Mouse (Mus musculus): ENCODE results near the gene Znrf4. TPM values are rescaled to one million over a fixed set of nuclear protein-coding genes. Genes with fewer than 3 reads are reported as not detected.

Znrf4 gene
- polyA plus RNA-seq, 1 experiment from 2014 or later = not detected

- Histone ChIP-seq H3K9me3 (no peaks in the 10 kb centered on the region), H3K4me1 (replicated peaks) (peaks cover 69% of the 10 kb centered on the region), H3K27me3 (replicated peaks) (peaks cover 27% of the 10 kb centered on the region), H3K9ac (peak overlapping the region; percentile 26; the same call in 1 of the 2 replicates), H3K27ac (0 out of 2 replicates have a peak overlapping the region, but pooled peaks have one; percentile 44), H3K36me3 (no peaks in the 10 kb centered on the region; the same call in 1 of the 2 replicates), H3K4me3 (replicated peaks) (peak overlapping the region; percentile 25), H3K4me2 (replicated peaks) (peak overlapping the region; percentile 58)
- 12% methylated on average over 26 of the region's 26 CpGs for WGBS
- no peak for ATAC-seq
These were observed 42.2 kb downstream of the Znrf4 start for GRCm38 (mm10) chr17:56470001-56470436.

GRCm38 (mm10) chr17:56469275-56469674 is 43.0 kb downstream of the Znrf4 start:
- H3K4me1 ChIP-seq (replicated peaks) = peaks cover 62% of the 10 kb centered on the region
- H3K4me2 ChIP-seq (replicated peaks) = peak overlapping the region; percentile 58
- H3K27me3 ChIP-seq (replicated peaks) = peaks cover 19% of the 10 kb centered on the region
- 48% methylated on average over 8 of the region's 8 CpGs for WGBS
- no peaks in the 10 kb centered on the region for H3K9me3 ChIP-seq
- no peak for ATAC-seq
- H3K36me3 ChIP-seq = no peaks in the 10 kb centered on the region; the same call in 1 of the 2 replicates
- H3K4me3 ChIP-seq (replicated peaks) = 0 out of 2 replicates have a peak overlapping the region, but pooled peaks have one; percentile 25
- peak overlapping the region; percentile 61; the same call in 1 of the 2 replicates for H3K27ac ChIP-seq
- H3K9ac ChIP-seq = no peak overlapping the region

- ATAC-seq = 0 out of 2 replicates have a peak, but pooled peaks have one; percentile 3
- no peak overlapping the region for H3K4me2 ChIP-seq (replicated peaks)
- peaks cover 59% of the 10 kb centered on the region for H3K4me1 ChIP-seq (replicated peaks)
- H3K27me3 ChIP-seq (replicated peaks) = peaks cover 15% of the 10 kb centered on the region
- H3K4me3 ChIP-seq (replicated peaks) = no peak overlapping the region
- H3K36me3 ChIP-seq = no peaks in the 10 kb centered on the region; the same call in 1 of the 2 replicates
- no peak overlapping the region for H3K9ac ChIP-seq
- peak overlapping the region; percentile 61; the same call in 1 of the 2 replicates for H3K27ac ChIP-seq
- no peaks in the 10 kb centered on the region for H3K9me3 ChIP-seq
- 61% methylated on average over 7 of the region's 7 CpGs for WGBS
These were observed 43.4 kb downstream of the Znrf4 start for GRCm38 (mm10) chr17:56468870-56469269.

GRCm38 (mm10) chr17:56468380-56468779 is 43.9 kb downstream of the Znrf4 start:
- Histone ChIP-seq H3K4me3 (replicated peaks) (no peak overlapping the region), H3K27ac (peak overlapping the region; percentile 84; the same call in 1 of the 2 replicates), H3K4me1 (replicated peaks) (peaks cover 59% of the 10 kb centered on the region), H3K27me3 (replicated peaks) (peaks cover 10% of the 10 kb centered on the region), H3K36me3 (no peaks in the 10 kb centered on the region; the same call in 1 of the 2 replicates), H3K9me3 (no peaks in the 10 kb centered on the region), H3K4me2 (replicated peaks) (no peak overlapping the region; the same call in 1 of the 2 replicates), H3K9ac (no peak overlapping the region)
- WGBS = 86% methylated on average over 9 of the region's 9 CpGs
- no peak for ATAC-seq

GRCm38 (mm10) chr17:56467456-56467884 is 44.8 kb downstream of the Znrf4 start:
- peak overlapping the region; percentile 45 for H3K4me2 ChIP-seq (replicated peaks)
- no peak overlapping the region for H3K4me3 ChIP-seq (replicated peaks)
- peak overlapping the region; percentile 84 for H3K27ac ChIP-seq
- peaks cover 58% of the 10 kb centered on the region for H3K4me1 ChIP-seq (replicated peaks)
- 43% methylated on average over 6 of the region's 7 CpGs for WGBS
- H3K9me3 ChIP-seq = no peaks in the 10 kb centered on the region
- no peak overlapping the region for H3K9ac ChIP-seq
- H3K36me3 ChIP-seq = no peaks in the 10 kb centered on the region; the same call in 1 of the 2 replicates
- peaks cover 1% of the 10 kb centered on the region for H3K27me3 ChIP-seq (replicated peaks)
- ATAC-seq = peak; percentile 35; the same call in 1 of the 2 replicates

- no peak overlapping the region for H3K4me3 ChIP-seq (replicated peaks)
- H3K36me3 ChIP-seq = no peaks in the 10 kb centered on the region; the same call in 1 of the 2 replicates
- H3K27me3 ChIP-seq (replicated peaks) = no peaks in the 10 kb centered on the region; the same call in none of the 2 replicates
- no peak overlapping the region for H3K9ac ChIP-seq
- 0 out of 2 replicates have a peak overlapping the region, but pooled peaks have one; percentile 5 for H3K27ac ChIP-seq
- H3K4me1 ChIP-seq (replicated peaks) = peaks cover 50% of the 10 kb centered on the region
- 63% methylated on average over 6 of the region's 6 CpGs for WGBS
- 0 out of 2 replicates have a peak overlapping the region, but pooled peaks have one; percentile 45 for H3K4me2 ChIP-seq (replicated peaks)
- no peaks in the 10 kb centered on the region for H3K9me3 ChIP-seq
- ATAC-seq = no peak
These were observed 45.5 kb downstream of the Znrf4 start for GRCm38 (mm10) chr17:56466747-56467146.

GRCm38 (mm10) chr17:56464817-56465216 is 47.4 kb downstream of the Znrf4 start:
- Histone ChIP-seq H3K4me1 (replicated peaks) (peaks cover 51% of the 10 kb centered on the region), H3K4me3 (replicated peaks) (no peak overlapping the region), H3K36me3 (no peaks in the 10 kb centered on the region; the same call in 1 of the 2 replicates), H3K9me3 (no peaks in the 10 kb centered on the region), H3K27ac (no peak overlapping the region), H3K9ac (no peak overlapping the region), H3K4me2 (replicated peaks) (no peak overlapping the region), H3K27me3 (replicated peaks) (no peaks in the 10 kb centered on the region)
- WGBS = 90% methylated on average over 7 of the region's 7 CpGs
- ATAC-seq = no peak

GRCm38 (mm10) chr17:56464345-56464744 is 47.9 kb downstream of the Znrf4 start:
- no peak overlapping the region for H3K4me2 ChIP-seq (replicated peaks)
- H3K36me3 ChIP-seq = no peaks in the 10 kb centered on the region; the same call in 1 of the 2 replicates
- WGBS = 93% methylated on average over 2 of the region's 2 CpGs
- no peak for ATAC-seq
- no peaks in the 10 kb centered on the region for H3K9me3 ChIP-seq
- no peak overlapping the region for H3K4me3 ChIP-seq (replicated peaks)
- H3K4me1 ChIP-seq (replicated peaks) = peaks cover 46% of the 10 kb centered on the region
- H3K9ac ChIP-seq = no peak overlapping the region
- no peaks in the 10 kb centered on the region for H3K27me3 ChIP-seq (replicated peaks)
- H3K27ac ChIP-seq = no peak overlapping the region

- Histone ChIP-seq H3K4me2 (replicated peaks) (peak overlapping the region; percentile 94; the same call in 1 of the 2 replicates), H3K27me3 (replicated peaks) (no peaks in the 10 kb centered on the region), H3K36me3 (peaks cover 1% of the 10 kb centered on the region; the same call in 1 of the 2 replicates), H3K27ac (peak overlapping the region; percentile 93), H3K4me3 (replicated peaks) (peak overlapping the region; percentile 62), H3K9me3 (no peaks in the 10 kb centered on the region), H3K4me1 (replicated peaks) (peaks cover 41% of the 10 kb centered on the region), H3K9ac (peak overlapping the region; percentile 46)
- WGBS = 21% methylated on average over 1 of the region's 1 CpGs
- no peak for ATAC-seq
These were observed 48.7 kb downstream of the Znrf4 start for GRCm38 (mm10) chr17:56463500-56463899.

GRCm38 (mm10) chr17:56462835-56463455 is 49.3 kb downstream of the Znrf4 start:
- no peak for ATAC-seq
- Histone ChIP-seq H3K36me3 (0 out of 2 replicates have a peak, but pooled peaks cover 4% of the 10 kb centered on the region), H3K9ac (peak overlapping the region; percentile 46), H3K4me3 (replicated peaks) (peak overlapping the region; percentile 62), H3K27ac (peak overlapping the region; percentile 93), H3K27me3 (replicated peaks) (no peaks in the 10 kb centered on the region), H3K4me1 (replicated peaks) (peaks cover 37% of the 10 kb centered on the region), H3K9me3 (no peaks in the 10 kb centered on the region), H3K4me2 (replicated peaks) (peak overlapping the region; percentile 94)
- WGBS = 5% methylated on average over 17 of the region's 17 CpGs

GRCm38 (mm10) chr17:56461771-56462743 is 50.2 kb downstream of the Znrf4 start:
- ATAC-seq = peak; percentile 94
- Histone ChIP-seq H3K36me3 (0 out of 2 replicates have a peak, but pooled peaks cover 4% of the 10 kb centered on the region), H3K9ac (peak overlapping the region; percentile 65), H3K27ac (peak overlapping the region; percentile 93), H3K4me2 (replicated peaks) (peak overlapping the region; percentile 94), H3K27me3 (replicated peaks) (no peaks in the 10 kb centered on the region), H3K4me1 (replicated peaks) (peaks cover 32% of the 10 kb centered on the region), H3K4me3 (replicated peaks) (peak overlapping the region; percentile 62), H3K9me3 (no peaks in the 10 kb centered on the region)
- under 1% methylated on average over 77 of the region's 77 CpGs for WGBS
